Mouse (Mus musculus) bone marrow, adult 2 months (tissue): ENCODE results near the gene Cntn3. TPM values are rescaled to one million over a fixed set of nuclear protein-coding genes. Genes with fewer than 3 reads are reported as not detected.
A peak's percentile ranks its signal among the peaks of the same experiment; 100 is the strongest.

Source experiments
- H3K27ac ChIP-seq: fragments of 200-500 bp; 2 replicates; pipeline ENCODE4 v1.5.1; 2012; ENCODE audit warnings: low read depth, mild to moderate bottlenecking, control low read depth, inconsistent platforms, low read length; ENCODE audit not compliant: control insufficient read depth, poor library complexity, insufficient read depth
- H3K4me1 ChIP-seq: fragments of 200-500 bp; 2 replicates; pipeline ENCODE4 v1.6.1; 2011; ENCODE audit warnings: low read length; ENCODE audit not compliant: control insufficient read depth, insufficient read depth
- H3K4me3 ChIP-seq: fragments of 200-500 bp; replicated peaks from 2 replicates; pipeline ENCODE3; 2011; ENCODE audit warnings: mild to moderate bottlenecking, low read depth, low read length, control low read depth; ENCODE audit not compliant: control insufficient read depth
- CTCF ChIP-seq: fragments of 200-500 bp; IDR thresholded peaks from 2 replicates; pipeline ENCODE4 v1.5.1; 2011; ENCODE audit warnings: low read length, control low read depth; ENCODE audit not compliant: control insufficient read depth, insufficient read depth
- POLR2A ChIP-seq: fragments of 200-500 bp; IDR thresholded peaks from 2 replicates; pipeline ENCODE4 v1.6.1; 2011; ENCODE audit warnings: low read depth, mild to moderate bottlenecking, control low read depth, low read length, borderline replicate concordance; ENCODE audit not compliant: control insufficient read depth
- WGBS: fragments of 180-500 bp; shearing (Covaris S2); methylation state at CpG from one replicate; pipeline ENCODE4 v1.1.7; 2018; 5-methylcytosine and 5-hydroxymethylcytosine counted together
- polyA plus RNA-seq: library from polyadenylated mRNA; stranded (reverse); fragments of >200 nt; gene quantifications from 2 replicates; pipeline ENCODE4 v1.2.4, GENCODE M21; 2011; ENCODE audit warnings: low replicate concordance; ENCODE audit not compliant: missing spikeins, insufficient read depth, insufficient read length

Gene Cntn3
- polyA plus RNA-seq, 1 experiment = not detected

GRCm38 (mm10) chr6:102564011-102564731 is 8.7 kb downstream of the Cntn3 start:
- Histone ChIP-seq H3K4me3 (peak overlapping the region; percentile 30), H3K27ac (no peak overlapping the region), H3K4me1 (no peaks in the 10 kb centered on the region)
- TF ChIP-seq CTCF (no peak), POLR2A (peak; percentile 17; the same call in 1 of the 2 replicates)
- 6% methylated on average over 59 of the region's 63 CpGs for WGBS

- H3K4me3 ChIP-seq = no peak overlapping the region
- H3K27ac ChIP-seq = no peak overlapping the region
These were observed 9.5 kb downstream of the Cntn3 start for GRCm38 (mm10) chr6:102563431-102563830.

GRCm38 (mm10) chr6:102557521-102557920 is 15.4 kb downstream of the Cntn3 start:
- no peak overlapping the region for H3K27ac ChIP-seq
- 71% methylated on average over 3 of the region's 3 CpGs for WGBS
- H3K4me3 ChIP-seq = no peak overlapping the region
- no peak for TF ChIP-seq CTCF
- no peak for TF ChIP-seq POLR2A
- H3K4me1 ChIP-seq = no peaks in the 10 kb centered on the region

More at GRCm38 (mm10) chr6:102563431-102563830, 9.5 kb downstream of the Cntn3 start:
- H3K4me1 ChIP-seq = no peaks in the 10 kb centered on the region
- no peak for TF ChIP-seq POLR2A
- WGBS = 11% methylated on average over 7 of the region's 7 CpGs

GRCm38 (mm10) chr6:102556497-102556896 is 16.4 kb downstream of the Cntn3 start:
- H3K4me3 ChIP-seq = no peak overlapping the region
- WGBS = 17% methylated on average over 3 of the region's 3 CpGs
- H3K4me1 ChIP-seq = no peaks in the 10 kb centered on the region
- H3K27ac ChIP-seq = no peak overlapping the region
- TF ChIP-seq POLR2A = no peak
- no peak for TF ChIP-seq CTCF

GRCm38 (mm10) chr6:102555814-102556437 is 17.0 kb downstream of the Cntn3 start:
- TF ChIP-seq CTCF = no peak
- TF ChIP-seq POLR2A = no peak
- 72% methylated on average over 4 of the region's 4 CpGs for WGBS
- H3K27ac ChIP-seq = no peak overlapping the region
- no peaks in the 10 kb centered on the region for H3K4me1 ChIP-seq
- no peak overlapping the region for H3K4me3 ChIP-seq

- TF ChIP-seq POLR2A (no peak), CTCF (no peak)
These were observed 17.7 kb downstream of the Cntn3 start for GRCm38 (mm10) chr6:102555067-102555657.

GRCm38 (mm10) chr6:102541633-102542412 is 31.1 kb downstream of the Cntn3 start:
- WGBS = 71% methylated on average over 7 of the region's 7 CpGs
- no peak overlapping the region for H3K27ac ChIP-seq
- no peak for TF ChIP-seq CTCF
- TF ChIP-seq POLR2A = no peak
- H3K4me3 ChIP-seq = no peak overlapping the region
- H3K4me1 ChIP-seq = no peaks in the 10 kb centered on the region

More at GRCm38 (mm10) chr6:102555067-102555657, 17.7 kb downstream of the Cntn3 start:
- 70% methylated on average over 3 of the region's 3 CpGs for WGBS
- Histone ChIP-seq H3K27ac (no peak overlapping the region), H3K4me3 (no peak overlapping the region), H3K4me1 (no peaks in the 10 kb centered on the region)

- H3K4me3 ChIP-seq = no peak overlapping the region
- H3K4me1 ChIP-seq = no peaks in the 10 kb centered on the region
- WGBS = 45% methylated on average over 4 of the region's 4 CpGs
- H3K27ac ChIP-seq = no peak overlapping the region
- TF ChIP-seq CTCF (no peak), POLR2A (no peak)
These were observed 37.3 kb downstream of the Cntn3 start for GRCm38 (mm10) chr6:102535599-102535998.
